Mouse (Mus musculus) lung, embryonic 15.5 days (tissue): ENCODE measurements around the gene Steap1. TPM values are rescaled to one million over a fixed set of nuclear protein-coding genes. Genes with fewer than 3 reads are reported as not detected.

Source experiments
- ATAC-seq: fragments of 200-750 bp; cut with Nextera tagmentation; 2 replicates; pipeline ENCODE4 v1.8.0; 2017; ENCODE audit warnings: moderate number of reproducible peaks, borderline replicate concordance; ENCODE audit not compliant: low FRiP score, low TSS enrichment; ENCODE audit errors: extremely low read depth
- H3K27ac ChIP-seq: fragments of 300-500 bp; sonication (generic); 2 replicates; pipeline ENCODE4 v1.5.1; 2015; ENCODE audit warnings: moderate library complexity, mild to moderate bottlenecking, inconsistent platforms
- H3K27me3 ChIP-seq: fragments of 300-500 bp; sonication (generic); 2 replicates; pipeline ENCODE4 v1.6.1; 2015; ENCODE audit warnings: inconsistent platforms
- H3K36me3 ChIP-seq: fragments of 300-500 bp; sonication (generic); 2 replicates; pipeline ENCODE4 v1.6.1; 2015; ENCODE audit warnings: inconsistent platforms
- H3K4me1 ChIP-seq: fragments of 300-500 bp; sonication (generic); 2 replicates; pipeline ENCODE4 v1.6.1; 2015; ENCODE audit warnings: inconsistent platforms
- H3K4me2 ChIP-seq: fragments of 300-500 bp; sonication (generic); 2 replicates; pipeline ENCODE4 v1.6.1; 2015; ENCODE audit warnings: inconsistent platforms, mild to moderate bottlenecking, moderate library complexity
- H3K4me3 ChIP-seq: fragments of 300-500 bp; sonication (generic); 2 replicates; pipeline ENCODE4 v1.5.1; 2015; ENCODE audit warnings: mild to moderate bottlenecking, inconsistent platforms
- H3K9ac ChIP-seq: fragments of 300-500 bp; sonication (generic); 2 replicates; pipeline ENCODE4 v1.6.1; 2015; ENCODE audit warnings: inconsistent platforms
- H3K9me3 ChIP-seq: fragments of 300-500 bp; sonication (generic); 2 replicates; pipeline ENCODE4 v1.6.1; 2016; ENCODE audit warnings: inconsistent platforms
- WGBS: fragments of 180-500 bp; shearing (Covaris S2); methylation state at CpG from one replicate; pipeline ENCODE4 v1.1.7; 2015; 5-methylcytosine and 5-hydroxymethylcytosine counted together
- polyA plus RNA-seq: library from polyadenylated mRNA; unstranded; fragments of >200 nt; fragmentation: Nextera tagmentation; extraction: Ambion mirVana; gene quantifications from 2 replicates; pipeline ENCODE4 v1.2.1, GENCODE M21; 2015

The Steap1 gene
- polyA plus RNA-seq = 2.5 and 3.0 TPM in 2 replicates

GRCm38 (mm10) chr5:5748866-5749682, at the start of gene Steap1:
TSS of gene Steap1 (minus strand) at chr5:5749326.
- peak; percentile 96 for ATAC-seq
- Histone ChIP-seq H3K4me3 (peak within 1 kb of the TSS; percentile 68), H3K9ac (peak within 1 kb of the TSS; percentile 57), H3K4me2 (peak within 1 kb of the TSS; percentile 99), H3K27ac (no peak within 1 kb of the TSS), H3K4me1 (peaks cover 3% of the 10 kb centered on the region; the same call in 1 of the 2 replicates), H3K9me3 (no peaks in the 10 kb centered on the region), H3K36me3 (no peaks in the 10 kb centered on the region), H3K27me3 (peaks cover 2% of the 10 kb centered on the region; the same call in 1 of the 2 replicates)
- under 1% methylated on average over 75 of the region's 75 CpGs for WGBS

- no peak for ATAC-seq
- 78% methylated on average over 2 of the region's 2 CpGs for WGBS
- H3K9me3 ChIP-seq = no peaks in the 10 kb centered on the region
These were observed 38.0 kb upstream of the Steap1 start for GRCm38 (mm10) chr5:5787106-5787505.

GRCm38 (mm10) chr5:5756392-5757019, 7.4 kb upstream of the Steap1 start:
- H3K4me3 ChIP-seq = no peak overlapping the region
- H3K9ac ChIP-seq = no peak overlapping the region
- no peak overlapping the region for H3K27ac ChIP-seq
- H3K9me3 ChIP-seq = no peaks in the 10 kb centered on the region
- ATAC-seq = no peak
- no peaks in the 10 kb centered on the region for H3K36me3 ChIP-seq
- no peaks in the 10 kb centered on the region for H3K4me1 ChIP-seq
- WGBS = 66% methylated on average over 3 of the region's 3 CpGs
- H3K27me3 ChIP-seq = no peaks in the 10 kb centered on the region
- H3K4me2 ChIP-seq = no peak overlapping the region

More at GRCm38 (mm10) chr5:5787106-5787505, 38.0 kb upstream of the Steap1 start:
- H3K27ac ChIP-seq = no peak overlapping the region
- no peak overlapping the region for H3K9ac ChIP-seq
- H3K4me2 ChIP-seq = no peak overlapping the region
- no peak overlapping the region for H3K4me3 ChIP-seq
- no peaks in the 10 kb centered on the region for H3K36me3 ChIP-seq
- no peaks in the 10 kb centered on the region for H3K27me3 ChIP-seq
- H3K4me1 ChIP-seq = no peaks in the 10 kb centered on the region

- H3K9me3 ChIP-seq = no peaks in the 10 kb centered on the region
- H3K27ac ChIP-seq = no peak overlapping the region
- no peak for ATAC-seq
- no peak overlapping the region for H3K9ac ChIP-seq
- no peak overlapping the region for H3K4me3 ChIP-seq
- H3K4me1 ChIP-seq = no peaks in the 10 kb centered on the region
- H3K36me3 ChIP-seq = no peaks in the 10 kb centered on the region
- no peaks in the 10 kb centered on the region for H3K27me3 ChIP-seq
- no peak overlapping the region for H3K4me2 ChIP-seq
- WGBS = 2% methylated on average over 9 of the region's 9 CpGs
These were observed 5.9 kb upstream of the Steap1 start for GRCm38 (mm10) chr5:5755039-5755438.

- Histone ChIP-seq H3K4me2 (peak overlapping the region; percentile 99), H3K9ac (peak overlapping the region; percentile 57; the same call in 1 of the 2 replicates), H3K27ac (no peak overlapping the region), H3K4me3 (peak overlapping the region; percentile 68), H3K36me3 (no peaks in the 10 kb centered on the region), H3K9me3 (no peaks in the 10 kb centered on the region), H3K27me3 (peaks cover 2% of the 10 kb centered on the region; the same call in 1 of the 2 replicates), H3K4me1 (peaks cover 3% of the 10 kb centered on the region; the same call in 1 of the 2 replicates)
- ATAC-seq = peak; percentile 62
- under 1% methylated on average over 13 of the region's 13 CpGs for WGBS
These were observed 671 bp upstream of the Steap1 start for GRCm38 (mm10) chr5:5749772-5750222.

GRCm38 (mm10) chr5:5734445-5734844, 14.7 kb downstream of the Steap1 start:
- Histone ChIP-seq H3K4me3 (no peak overlapping the region), H3K27ac (no peak overlapping the region), H3K36me3 (no peaks in the 10 kb centered on the region), H3K9ac (no peak overlapping the region), H3K4me2 (no peak overlapping the region), H3K27me3 (no peaks in the 10 kb centered on the region), H3K4me1 (no peaks in the 10 kb centered on the region), H3K9me3 (no peaks in the 10 kb centered on the region)
- ATAC-seq = no peak
- WGBS = 87% methylated on average over 9 of the region's 9 CpGs

GRCm38 (mm10) chr5:5732858-5733257, 16.3 kb downstream of the Steap1 start:
- H3K36me3 ChIP-seq = no peaks in the 10 kb centered on the region
- no peaks in the 10 kb centered on the region for H3K27me3 ChIP-seq
- H3K9ac ChIP-seq = no peak overlapping the region
- H3K9me3 ChIP-seq = no peaks in the 10 kb centered on the region
- H3K27ac ChIP-seq = no peak overlapping the region
- H3K4me2 ChIP-seq = no peak overlapping the region
- no peaks in the 10 kb centered on the region for H3K4me1 ChIP-seq
- no peak for ATAC-seq
- no peak overlapping the region for H3K4me3 ChIP-seq
- 64% methylated on average over 2 of the region's 2 CpGs for WGBS

GRCm38 (mm10) chr5:5732208-5732607, 16.9 kb downstream of the Steap1 start:
- 90% methylated on average over 3 of the region's 3 CpGs for WGBS
- Histone ChIP-seq H3K4me2 (no peak overlapping the region), H3K36me3 (no peaks in the 10 kb centered on the region), H3K4me3 (no peak overlapping the region), H3K27me3 (no peaks in the 10 kb centered on the region), H3K9me3 (no peaks in the 10 kb centered on the region), H3K27ac (no peak overlapping the region), H3K9ac (no peak overlapping the region), H3K4me1 (no peaks in the 10 kb centered on the region)
- ATAC-seq = no peak

- Histone ChIP-seq H3K9ac (no peak overlapping the region), H3K4me1 (no peaks in the 10 kb centered on the region), H3K4me3 (no peak overlapping the region), H3K27ac (no peak overlapping the region), H3K4me2 (no peak overlapping the region), H3K36me3 (no peaks in the 10 kb centered on the region), H3K27me3 (no peaks in the 10 kb centered on the region), H3K9me3 (no peaks in the 10 kb centered on the region)
- 88% methylated on average over 4 of the region's 4 CpGs for WGBS
- no peak for ATAC-seq
These were observed 19.2 kb downstream of the Steap1 start for GRCm38 (mm10) chr5:5729904-5730303.

- H3K4me2 ChIP-seq = no peak overlapping the region
- no peaks in the 10 kb centered on the region for H3K9me3 ChIP-seq
- 80% methylated on average over 7 of the region's 7 CpGs for whole genome bisulfite sequencing
- no peak overlapping the region for H3K27ac ChIP-seq
- ATAC-seq = no peak
- H3K4me3 ChIP-seq = no peak overlapping the region
- no peaks in the 10 kb centered on the region for H3K36me3 ChIP-seq
- no peaks in the 10 kb centered on the region for H3K27me3 ChIP-seq
- H3K4me1 ChIP-seq = no peaks in the 10 kb centered on the region
- H3K9ac ChIP-seq = no peak overlapping the region
These were observed 26.9 kb downstream of the Steap1 start for GRCm38 (mm10) chr5:5722217-5722616.

GRCm38 (mm10) chr5:5711032-5711431, 38.1 kb downstream of the Steap1 start:
- no peak for ATAC-seq
- no peaks in the 10 kb centered on the region for H3K27me3 ChIP-seq
- no peaks in the 10 kb centered on the region for H3K4me1 ChIP-seq
- no peak overlapping the region for H3K27ac ChIP-seq
- 71% methylated on average over 4 of the region's 4 CpGs for WGBS
- no peaks in the 10 kb centered on the region for H3K36me3 ChIP-seq
- no peak overlapping the region for H3K4me2 ChIP-seq
- no peak overlapping the region for H3K4me3 ChIP-seq
- no peak overlapping the region for H3K9ac ChIP-seq
- no peaks in the 10 kb centered on the region for H3K9me3 ChIP-seq
